Mouse (Mus musculus) cortical plate, adult 2 months (tissue): ENCODE results near the gene Mark3.

Experiments
- CTCF ChIP-seq: fragments of 200-500 bp; IDR thresholded peaks from 2 replicates; pipeline ENCODE4 v1.5.1; 2011; ENCODE audit warnings: mild to moderate bottlenecking, control low read depth, low read length; ENCODE audit not compliant: insufficient read depth; ENCODE audit errors: extremely low read depth
- POLR2A ChIP-seq: fragments of 200-500 bp; IDR thresholded peaks from 2 replicates; pipeline ENCODE4 v1.6.1; 2011; ENCODE audit warnings: mild to moderate bottlenecking, low read length, control low read depth; ENCODE audit not compliant: insufficient read depth; ENCODE audit errors: extremely low read depth

DNA sequence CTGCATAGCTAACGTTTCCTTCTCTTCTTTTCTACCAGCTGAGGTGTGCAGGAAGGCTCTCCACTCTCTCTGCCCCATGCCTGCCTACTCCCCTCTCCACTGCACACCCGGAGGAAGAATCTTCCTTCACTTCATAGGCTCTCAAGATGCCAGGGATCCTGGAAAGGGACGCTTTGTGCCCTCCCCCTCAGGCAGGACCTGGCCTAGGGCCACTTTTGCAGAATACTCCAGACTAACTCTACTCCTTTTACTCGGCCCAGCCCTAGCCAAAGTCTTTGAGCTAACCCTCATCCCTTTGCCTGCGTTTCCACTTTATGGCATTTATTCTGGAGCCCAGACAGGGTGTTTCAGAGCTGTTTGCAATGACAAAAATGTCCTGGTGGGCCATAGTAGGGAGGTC lies 103.1 kb downstream of the Mark3 start:
- TF ChIP-seq CTCF (no peak), POLR2A (no peak)
